Mouse (Mus musculus): Measurements from ENCODE around the gene Ybx2.
"Not testable (repeated sequence)": the region's sequence is repeated elsewhere in the genome, so short reads cannot be mapped to it uniquely, and the experiment has no call there.

Ybx2 gene

GRCm38 (mm10) chr11:69934681-69935080 lies 915 bp upstream of the Ybx2 start:
- no peak for DNase-seq (ENCODE audit: low spot score in 2 of 2)

GRCm38 (mm10) chr11:69936156-69936555 lies 560 bp downstream of the Ybx2 start:
- DNase-seq (ENCODE audit: low spot score in 2 of 2), result no peak

- DNase-seq (ENCODE audit: low spot score in 2 of 2), result no peak
Observed at GRCm38 (mm10) chr11:69936714-69937347, 1.2 kb downstream of the Ybx2 start.

- DNase-seq (ENCODE audit: low spot score in 2 of 2), result no peak
Observed at GRCm38 (mm10) chr11:69937385-69937784, 1.8 kb downstream of the Ybx2 start.

- no peak for DNase-seq (ENCODE audit: low spot score in 2 of 2)
Observed at GRCm38 (mm10) chr11:69937834-69938233, 2.2 kb downstream of the Ybx2 start.

GRCm38 (mm10) chr11:69938401-69938979 lies 2.9 kb downstream of the Ybx2 start:
- DNase-seq (ENCODE audit: low spot score in 2 of 2), result no peak

- no peak for DNase-seq (ENCODE audit: low spot score in 2 of 2)
Observed at GRCm38 (mm10) chr11:69939181-69939580, 3.6 kb downstream of the Ybx2 start.

GRCm38 (mm10) chr11:69939731-69940130 lies 4.1 kb downstream of the Ybx2 start:
- no peak for DNase-seq (ENCODE audit: low spot score in 2 of 2)

GRCm38 (mm10) chr11:69940962-69941361 lies 5.4 kb downstream of the Ybx2 start:
- DNase-seq (ENCODE audit: low spot score in 2 of 2), result no peak

- DNase-seq (ENCODE audit: low spot score in 2 of 2), result no peak
Observed at GRCm38 (mm10) chr11:69945216-69945615, 9.6 kb downstream of the Ybx2 start.

- no peak for DNase-seq (ENCODE audit: low spot score in 2 of 2)
Observed at GRCm38 (mm10) chr11:69945997-69946891, 10.6 kb downstream of the Ybx2 start.

- DNase-seq (ENCODE audit: low spot score in 2 of 2), result no peak
Observed at GRCm38 (mm10) chr11:69947337-69948065, 11.9 kb downstream of the Ybx2 start.

GRCm38 (mm10) chr11:69948066-69948762 lies 12.6 kb downstream of the Ybx2 start, which contains the start of gene Slc2a4:
Slc2a4 (minus strand) TSS chr11:69948188.
- DNase-seq (ENCODE audit: low spot score in 2 of 2), result peak; percentile 56 to 63

GRCm38 (mm10) chr11:69948763-69949150 lies 13.2 kb downstream of the Ybx2 start:
- peak; percentile 50 to 66 for DNase-seq (ENCODE audit: low spot score in 2 of 2)

- no peak for DNase-seq (ENCODE audit: low spot score in 2 of 2)
Observed at GRCm38 (mm10) chr11:69950807-69951459, 15.3 kb downstream of the Ybx2 start.

- DNase-seq (ENCODE audit: low spot score in 2 of 2), result no peak
Observed at GRCm38 (mm10) chr11:69952274-69952673, 16.7 kb downstream of the Ybx2 start.

GRCm38 (mm10) chr11:69953267-69953915 lies 17.8 kb downstream of the Ybx2 start:
- DNase-seq (ENCODE audit: low spot score in 2 of 2), result no peak

- DNase-seq (ENCODE audit: low spot score in 2 of 2), result not testable (repeated sequence)
Observed at GRCm38 (mm10) chr11:69955618-69956017, 20.0 kb downstream of the Ybx2 start.

GRCm38 (mm10) chr11:69956218-69956617 lies 20.6 kb downstream of the Ybx2 start:
- no peak for DNase-seq (ENCODE audit: low spot score in 2 of 2)

- no peak for DNase-seq (ENCODE audit: low spot score in 2 of 2)
Observed at GRCm38 (mm10) chr11:69960616-69961015, 25.0 kb downstream of the Ybx2 start.
